Mouse (Mus musculus) megakaryocyte, embryonic 14.5 days (primary cell): Measurements from ENCODE around the gene Rab3il1. TPM values are rescaled to one million over a fixed set of nuclear protein-coding genes. Genes with fewer than 3 reads are reported as not detected.

ENCODE experiments used
- H3K27me3 ChIP-seq: replicated peaks from 2 replicates; pipeline ENCODE3; 2012; ENCODE audit warnings: inconsistent platforms
- H3K36me3 ChIP-seq: replicated peaks from 2 replicates; pipeline ENCODE3; 2012; ENCODE audit warnings: low read length, inconsistent platforms, mixed read lengths
- H3K4me1 ChIP-seq: 2 replicates; pipeline ENCODE4 v1.6.1; 2012; ENCODE audit warnings: inconsistent platforms
- H3K4me3 ChIP-seq: replicated peaks from 2 replicates; pipeline ENCODE3; 2012; ENCODE audit warnings: moderate library complexity, mild to moderate bottlenecking, inconsistent platforms
- H3K9me3 ChIP-seq: 2 replicates; pipeline ENCODE4 v1.6.1; 2012; ENCODE audit warnings: inconsistent platforms
- FLI1 ChIP-seq: IDR thresholded peaks from 2 replicates; pipeline ENCODE4 v1.6.1; 2012; ENCODE audit warnings: low read length, inconsistent platforms, mixed read lengths
- GATA1 ChIP-seq: IDR thresholded peaks from 3 replicates; pipeline ENCODE4 v1.6.1; 2012; ENCODE audit warnings: mixed read lengths, low read length, inconsistent platforms, borderline replicate concordance
- polyA plus RNA-seq: library from polyadenylated mRNA; stranded (reverse); fragments of >175 nt; gene quantifications from 2 replicates; pipeline ENCODE4 v1.2.3, GENCODE M21; 2012; ENCODE audit warnings: low replicate concordance; ENCODE audit not compliant: insufficient read depth

Gene Rab3il1
- polyA plus RNA-seq, 1 experiment = 8.8 TPM

GRCm38 (mm10) chr19:10052698-10053097, 51.2 kb downstream of the Rab3il1 start:
- H3K27me3 ChIP-seq = no peaks in the 10 kb centered on the region
- no peaks in the 10 kb centered on the region for H3K9me3 ChIP-seq
- H3K36me3 ChIP-seq = peaks cover 79% of the 10 kb centered on the region
- peaks cover 100% of the 10 kb centered on the region for H3K4me1 ChIP-seq
- TF ChIP-seq FLI1 (no peak), GATA1 (no peak)
- H3K4me3 ChIP-seq = no peak overlapping the region

- Histone ChIP-seq H3K4me1 (peaks cover 100% of the 10 kb centered on the region), H3K27me3 (no peaks in the 10 kb centered on the region), H3K4me3 (no peak overlapping the region), H3K36me3 (peaks cover 87% of the 10 kb centered on the region), H3K9me3 (no peaks in the 10 kb centered on the region)
- TF ChIP-seq FLI1 (no peak), GATA1 (no peak)
These were observed 52.3 kb downstream of the Rab3il1 start for GRCm38 (mm10) chr19:10053692-10054260.

- Histone ChIP-seq H3K9me3 (no peaks in the 10 kb centered on the region), H3K4me3 (no peak overlapping the region), H3K4me1 (peaks cover 100% of the 10 kb centered on the region), H3K36me3 (peaks cover 91% of the 10 kb centered on the region), H3K27me3 (no peaks in the 10 kb centered on the region)
- no peak for TF ChIP-seq FLI1
- TF ChIP-seq GATA1 = no peak
These were observed 53.0 kb downstream of the Rab3il1 start for GRCm38 (mm10) chr19:10054361-10055075.

- Histone ChIP-seq H3K4me3 (no peak overlapping the region), H3K9me3 (no peaks in the 10 kb centered on the region), H3K4me1 (peaks cover 100% of the 10 kb centered on the region), H3K36me3 (peaks cover 92% of the 10 kb centered on the region), H3K27me3 (no peaks in the 10 kb centered on the region)
- no peak for TF ChIP-seq FLI1
- no peak for TF ChIP-seq GATA1
These were observed 53.8 kb downstream of the Rab3il1 start for GRCm38 (mm10) chr19:10055261-10055660.

GRCm38 (mm10) chr19:10055783-10056660, 54.6 kb downstream of the Rab3il1 start:
- peaks cover 91% of the 10 kb centered on the region for H3K36me3 ChIP-seq

GRCm38 (mm10) chr19:10056686-10057085, 55.2 kb downstream of the Rab3il1 start:
- TF ChIP-seq GATA1 (no peak), FLI1 (no peak)
- H3K4me3 ChIP-seq = peak overlapping the region; percentile 44
- peaks cover 100% of the 10 kb centered on the region for H3K4me1 ChIP-seq
- H3K36me3 ChIP-seq = peaks cover 94% of the 10 kb centered on the region
- H3K27me3 ChIP-seq = no peaks in the 10 kb centered on the region
- H3K9me3 ChIP-seq = no peaks in the 10 kb centered on the region

More at GRCm38 (mm10) chr19:10055783-10056660, 54.6 kb downstream of the Rab3il1 start:
- Histone ChIP-seq H3K9me3 (no peaks in the 10 kb centered on the region), H3K27me3 (no peaks in the 10 kb centered on the region), H3K4me1 (peaks cover 100% of the 10 kb centered on the region), H3K4me3 (no peak overlapping the region)
- no peak for TF ChIP-seq FLI1
- TF ChIP-seq GATA1 = no peak

- no peaks in the 10 kb centered on the region for H3K9me3 ChIP-seq
- H3K4me3 ChIP-seq = peak overlapping the region; percentile 7
- peaks cover 100% of the 10 kb centered on the region for H3K4me1 ChIP-seq
- H3K27me3 ChIP-seq = no peaks in the 10 kb centered on the region
- TF ChIP-seq GATA1 (no peak), FLI1 (no peak)
- peaks cover 94% of the 10 kb centered on the region for H3K36me3 ChIP-seq
These were observed 56.2 kb downstream of the Rab3il1 start for GRCm38 (mm10) chr19:10057486-10058351.

- Histone ChIP-seq H3K27me3 (no peaks in the 10 kb centered on the region), H3K36me3 (peaks cover 94% of the 10 kb centered on the region), H3K4me3 (peak overlapping the region; percentile 81), H3K9me3 (no peaks in the 10 kb centered on the region), H3K4me1 (peaks cover 100% of the 10 kb centered on the region)
- TF ChIP-seq FLI1 (no peak), GATA1 (no peak)
These were observed 56.9 kb downstream of the Rab3il1 start for GRCm38 (mm10) chr19:10058352-10058825.
